Comparison of ENCODE assay signal across 11 mouse cellular contexts in genomic region chr19:54248256-54248936, GRCm38 (mm10).
DNase-seq lines count a peak whose midpoint lies in the region; TF ChIP-seq lines count a peak whose summit lies in the region.
"Had no signal": no experiment of that assay in that cellular context is flagged by ENCODE, and none has a peak within 500 bp of the region (broad histone marks: within the 10 kb centered on the region; RNA-seq: fewer than 3 reads in every experiment).

No protein-coding gene starts in this region.

- no peak overlapping the region for H3K27ac ChIP-seq in layer of hippocampus, adult 2 months

- TF ChIP-seq CTCF in layer of hippocampus, adult 2 months (conservative IDR thresholded peaks at IDR 0.05) = peak; percentile 71

- H3K4me3 ChIP-seq in layer of hippocampus, adult 2 months = no peak overlapping the region
- H3K4me3 ChIP-seq: erythroblast, embryonic 14.5 days; myocyte had no signal

- peak; percentile 11 for DNase-seq in adrenal gland, postnatal 25 days
- DNase-seq in adrenal gland, postnatal 4 days (ENCODE audit: low spot score in 2 of 2) = no peak
- DNase-seq in layer of hippocampus, adult 2 months (ENCODE audit: low spot score in 2 of 2) = peak in 1 of 2 experiments; percentile 14
- DNase-seq in layer of hippocampus, adult 8-10 months (ENCODE audit: low spot score in 2 of 2) = no peak
- DNase-seq in embryo, embryonic 9.5 days (ENCODE audit: extremely low spot score) = peak; percentile 19
- peak; percentile 25 for DNase-seq in mesoderm, embryonic 11.5 days (ENCODE audit: low read depth, low spot score)
- no peak for DNase-seq in c-Kit-positive CD71-positive TER-119-positive erythroid progenitor cells, embryonic 14.5 days (ENCODE audit: low spot score)
- no peak for DNase-seq in left cerebral cortex, adult 9 months (ENCODE audit: low spot score in 2 of 2)
- DNase-seq: layer of hippocampus, postnatal 36 days had no signal

Comparison
In these comparisons a context has a peak if more than half of its experiments do, and no peak if none do; other contexts are left out.
1. DNase-seq: peak in adrenal gland, postnatal 25 days (single experiment), embryo, embryonic 9.5 days (single experiment) and mesoderm, embryonic 11.5 days (single experiment); none in adrenal gland, postnatal 4 days (0 of 2), layer of hippocampus, adult 8-10 months (0 of 2), c-Kit-positive CD71-positive TER-119-positive erythroid progenitor cells, embryonic 14.5 days (single experiment) and left cerebral cortex, adult 9 months (0 of 2).